In genomic region chr6:91684831-91685532, GRCm38 (mm10) we compare ENCODE assay signal across 8 mouse cellular contexts. TPM values are rescaled to one million over a fixed set of nuclear protein-coding genes. Genes with fewer than 3 reads are reported as not detected.
DNase-seq lines count a peak whose midpoint lies in the region; ATAC-seq and TF ChIP-seq lines count a peak whose summit lies in the region.

No protein-coding gene starts in this region.

- peak; percentile 31 for DNase-seq in urinary bladder, postnatal 25 days (ENCODE audit: low spot score)
- DNase-seq in urinary bladder, adult 2 months (ENCODE audit: low spot score), result no peak
- peak; percentile 44 for DNase-seq in liver, postnatal 0 days
- DNase-seq in neural tube, embryonic 11.5 days (ENCODE audit: low spot score), result peak; percentile 36
- no peak for DNase-seq in T-cell, adult 2 months (ENCODE audit: low spot score)

- peak overlapping the region; percentile 97 for H3K27ac ChIP-seq in cortical plate, adult 2 months (ENCODE audit: insufficient read depth, low read length)
- H3K27ac ChIP-seq in intestine, embryonic 16.5 days (ENCODE audit: low read length), result peak overlapping the region; percentile 96
- peak overlapping the region; percentile 92 for H3K27ac ChIP-seq in liver, postnatal 0 days (ENCODE audit: low read depth)
- H3K27ac ChIP-seq in neural tube, embryonic 11.5 days (ENCODE audit: low read depth, low read length), result peak overlapping the region; percentile 91; the same call in 1 of the 2 replicates

- peak; percentile 57 for ATAC-seq in granulocyte monocyte progenitor cell, adult 5-6 weeks (replicated peaks; ENCODE audit: poor library complexity, severe bottlenecking)
- peak; percentile 27 for ATAC-seq in intestine, embryonic 16.5 days
- ATAC-seq in liver, postnatal 0 days, result 0 out of 2 replicates have a peak, but pooled peaks have one; percentile 3
- no peak for ATAC-seq in neural tube, embryonic 11.5 days (ENCODE audit: insufficient read depth, low FRiP score, low TSS enrichment)

- no peaks in the 10 kb centered on the region for H3K27me3 ChIP-seq in intestine, embryonic 16.5 days (replicated peaks; ENCODE audit: control insufficient read depth, insufficient read depth, low read length)
- no peaks in the 10 kb centered on the region for H3K27me3 ChIP-seq in liver, postnatal 0 days (ENCODE audit: insufficient read depth, low read length)
- H3K27me3 ChIP-seq in neural tube, embryonic 11.5 days (ENCODE audit: control insufficient read depth, insufficient read depth, low read length), result no peaks in the 10 kb centered on the region

- H3K9me3 ChIP-seq in intestine, embryonic 16.5 days (ENCODE audit: control insufficient read depth, low read length), result no peaks in the 10 kb centered on the region
- no peaks in the 10 kb centered on the region for H3K9me3 ChIP-seq in liver, postnatal 0 days (ENCODE audit: low read length)
- H3K9me3 ChIP-seq in neural tube, embryonic 11.5 days (ENCODE audit: control insufficient read depth, low read length), result no peaks in the 10 kb centered on the region

- no peak for TF ChIP-seq EP300 in liver, postnatal 0 days (IDR thresholded peaks at IDR 0.05; ENCODE audit: low read depth)

- H3K4me1 ChIP-seq in cortical plate, adult 2 months (ENCODE audit: control insufficient read depth, insufficient read depth, low read length), result peaks cover 6% of the 10 kb centered on the region; the same call in 1 of the 2 replicates
- H3K4me1 ChIP-seq in intestine, embryonic 16.5 days (ENCODE audit: control insufficient read depth, insufficient read depth, low read length), result peaks cover 39% of the 10 kb centered on the region
- H3K4me1 ChIP-seq in liver, postnatal 0 days (ENCODE audit: insufficient read depth), result peaks cover 44% of the 10 kb centered on the region
- peaks cover 26% of the 10 kb centered on the region for H3K4me1 ChIP-seq in neural tube, embryonic 11.5 days (ENCODE audit: control insufficient read depth, insufficient read depth, low read length)

- peak overlapping the region; percentile 95 for H3K4me3 ChIP-seq in cortical plate, adult 2 months (ENCODE audit: insufficient read depth, low read length)
- peak overlapping the region; percentile 97 for H3K4me3 ChIP-seq in intestine, embryonic 16.5 days (ENCODE audit: low read length)
- H3K4me3 ChIP-seq in liver, postnatal 0 days (ENCODE audit: low read depth, low read length), result peak overlapping the region; percentile 87
- peak overlapping the region; percentile 87 for H3K4me3 ChIP-seq in neural tube, embryonic 11.5 days (ENCODE audit: low read depth, low read length)

- H3K36me3 ChIP-seq in intestine, embryonic 16.5 days (ENCODE audit: control insufficient read depth, insufficient read depth, low read length), result no peaks in the 10 kb centered on the region
- H3K36me3 ChIP-seq in liver, postnatal 0 days (replicated peaks; ENCODE audit: insufficient read depth, low read length), result peaks cover 2% of the 10 kb centered on the region; the same call in 1 of the 2 replicates
- H3K36me3 ChIP-seq in neural tube, embryonic 11.5 days (ENCODE audit: control insufficient read depth, insufficient read depth, low read length), result no peaks in the 10 kb centered on the region

- no peak for TF ChIP-seq CTCF in cortical plate, adult 2 months (IDR thresholded peaks at IDR 0.05; ENCODE audit: extremely low read depth, insufficient read depth, low read length)
- TF ChIP-seq CTCF in liver, postnatal 0 days (IDR thresholded peaks at IDR 0.05; ENCODE audit: low read depth), result no peak

- H3K9ac ChIP-seq in intestine, embryonic 16.5 days (ENCODE audit: low read depth, low read length), result peak overlapping the region; percentile 96
- H3K9ac ChIP-seq in liver, postnatal 0 days (replicated peaks), result peak overlapping the region; percentile 90
- H3K9ac ChIP-seq in neural tube, embryonic 11.5 days (ENCODE audit: low read length), result peak overlapping the region; percentile 95

- 0 out of 2 replicates have a peak, but pooled peaks have one; percentile 9 for TF ChIP-seq POLR2A in cortical plate, adult 2 months (IDR thresholded peaks at IDR 0.05; ENCODE audit: extremely low read depth, insufficient read depth, low read length)

- 6% methylated on average over 17 of the region's 17 CpGs for WGBS in intestine, embryonic 16.5 days
- 11% methylated on average over 17 of the region's 17 CpGs for WGBS in liver, postnatal 0 days (ENCODE audit: insufficient replicate concordance)
- WGBS in neural tube, embryonic 11.5 days, result 12% methylated on average over 17 of the region's 17 CpGs

- H3K4me2 ChIP-seq in intestine, embryonic 16.5 days (ENCODE audit: low read depth, low read length), result peak overlapping the region; percentile 88
- peak overlapping the region; percentile 96 for H3K4me2 ChIP-seq in liver, postnatal 0 days (ENCODE audit: low read depth, low read length)
- H3K4me2 ChIP-seq in neural tube, embryonic 11.5 days (ENCODE audit: low read depth), result peak overlapping the region; percentile 56

RNA-seq across cellular contexts. Expression of gene Slc6a6, which starts 1.1 kb away (rescaled TPM):
- 55.0 and 73.2 TPM in 2 replicates for polyA plus RNA-seq in urinary bladder, adult 2 months (2012; rRNA removed)
- polyA plus RNA-seq in cortical plate, adult 2 months (2012; rRNA removed), result 94.9 and 105 TPM in 2 replicates
- total RNA-seq in granulocyte monocyte progenitor cell, adult 5-6 weeks (2014; fragmentation: Nextera tagmentation), result 42.8 and 42.9 TPM in 2 replicates
- total RNA-seq in granulocyte monocyte progenitor cell, adult 5-6 weeks (2017), result 18.9 and 30.2 TPM in 2 replicates
- 103 and 104 TPM in 2 replicates for polyA plus RNA-seq in intestine, embryonic 16.5 days (2015; fragmentation: Nextera tagmentation; extraction: Ambion mirVana)
- polyA plus RNA-seq in liver, postnatal 0 days (2015; fragmentation: Nextera tagmentation; extraction: Ambion mirVana), result 31.1 and 34.4 TPM in 2 replicates
- polyA plus RNA-seq in neural tube, embryonic 11.5 days (2014; fragmentation: Nextera tagmentation; extraction: Ambion mirVana), result 47.7 and 53.0 TPM in 2 replicates

Comparison
In these comparisons a context has a peak if more than half of its experiments do, and no peak if none do; other contexts are left out.
1. DNase-seq: peak in urinary bladder, postnatal 25 days (single experiment), liver, postnatal 0 days (single experiment) and neural tube, embryonic 11.5 days (single experiment); none in urinary bladder, adult 2 months (single experiment) and T-cell, adult 2 months (single experiment).
2. Peak in every context shown above with its lines, with median percentiles within 50 percentile points of each other: H3K27ac ChIP-seq, H3K4me3 ChIP-seq, H3K4me2 ChIP-seq and H3K9ac ChIP-seq.